Mouse (Mus musculus) gastrocnemius, postnatal 14 days (tissue): ENCODE results near the gene Araf. TPM values are rescaled to one million over a fixed set of nuclear protein-coding genes. Genes with fewer than 3 reads are reported as not detected.

Experiments
- microRNA-seq, 2 experiments: library from miRNA; unstranded; fragments of <30 nt; microRNA quantifications; one replicate each; pipeline ENCODE4 v1.2.0; 2021
- total RNA-seq, 2 experiments: library from RNA; stranded (reverse); gene quantifications; 2 replicates each; pipeline ENCODE4 v1.2.3; 2021

Gene Araf
- total RNA-seq, 2 experiments from 2014 or later: 74.6 to 78.7 TPM

Small RNA genes lying within 50 kb of the gene (microRNA-seq; reads per million reads assigned to microRNA genes)
- gene Gm24824 (0 reads per million in 2 experiments), gene Mir5617 (0 reads per million in 2 experiments)

Other genes with a start within 250 kb of the Araf start
- gene Rgn, start 248.0 kb upstream of the Araf start, total RNA-seq: not detected
- gene Rbm10, start 180.3 kb upstream of the Araf start, total RNA-seq: 10 to 100 TPM; 13.4 to 14.3 TPM
- gene Ndufb11, start 180.2 kb upstream of the Araf start, total RNA-seq: 100 to 1,000 TPM; 322 to 386 TPM
- 100 to 1,000 TPM; 154 to 161 TPM for gene Uba1, start 139.5 kb upstream of the Araf start, total RNA-seq
- gene Cdk16, start 109.9 kb upstream of the Araf start, total RNA-seq: 100 to 1,000 TPM; 122 TPM
- gene Usp11, start 93.9 kb upstream of the Araf start, total RNA-seq: 1 to 10 TPM; 3.1 to 3.4 TPM
- gene Timp1, start 72.4 kb downstream of the Araf start, total RNA-seq: 1 to 10 TPM; 4.8 to 5.8 TPM
- under 1 TPM; 0.20 to 0.29 TPM for gene Syn1, start 123.2 kb downstream of the Araf start, total RNA-seq
- gene Cfp, start 133.7 kb downstream of the Araf start, total RNA-seq: 1 to 10 TPM; 4.3 to 4.4 TPM
- gene Elk1, start 152.8 kb downstream of the Araf start, total RNA-seq: 1 to 10 TPM; 6.4 to 7.3 TPM
- gene Uxt, start 164.2 kb downstream of the Araf start, total RNA-seq: 10 to 100 TPM; 22.2 to 26.2 TPM